Mouse (Mus musculus) myocyte (in vitro differentiated cells): ENCODE results near the gene Rapgef1.

ENCODE experiments used
- CEBPB ChIP-seq: IDR thresholded peaks from 2 replicates; pipeline ENCODE4 v1.6.1; 2011; ENCODE audit warnings: mild to moderate bottlenecking, moderate library complexity; ENCODE audit not compliant: poor library complexity, insufficient read depth, severe bottlenecking
- E2F4 ChIP-seq: IDR thresholded peaks from one replicate; pipeline ENCODE4 v1.6.1; 2011; ENCODE audit warnings: mild to moderate bottlenecking, control low read depth, moderate library complexity; ENCODE audit not compliant: insufficient read depth
- MAX ChIP-seq: IDR thresholded peaks from one replicate; pipeline ENCODE4 v1.6.1; 2011; ENCODE audit warnings: low read depth, mild to moderate bottlenecking, control low read depth
- MYOD1 ChIP-seq, 3 experiments: IDR thresholded peaks; one replicate each; pipeline ENCODE4 v1.6.1; 2011; ENCODE audit warnings: control low read depth in 2 of 3, low read depth in 2 of 3, mild to moderate bottlenecking in 2 of 3, moderate library complexity in 1 of 3; ENCODE audit not compliant: insufficient read length in 2 of 3, control insufficient read depth in 1 of 3
- MYOG ChIP-seq, 3 experiments: IDR thresholded peaks; one replicate each; pipeline ENCODE4 v1.6.1; 2011; ENCODE audit warnings: control low read depth in 2 of 3, low read depth in 2 of 3, mild to moderate bottlenecking in 2 of 3; ENCODE audit not compliant: insufficient read length in 2 of 3, control insufficient read depth in 1 of 3, insufficient read depth in 1 of 3
- POLR2A ChIP-seq: IDR thresholded peaks from one replicate; pipeline ENCODE4 v1.6.1; 2011; ENCODE audit warnings: low read depth, mild to moderate bottlenecking, control low read depth, moderate library complexity; ENCODE audit not compliant: insufficient read length
- POLR2AphosphoS2 ChIP-seq: IDR thresholded peaks from one replicate; pipeline ENCODE4 v1.6.1; 2011; ENCODE audit warnings: low read depth, control low read depth; ENCODE audit not compliant: insufficient read length
- REST ChIP-seq: IDR thresholded peaks from one replicate; pipeline ENCODE4 v1.6.1; 2011; ENCODE audit warnings: mild to moderate bottlenecking, control low read depth, moderate library complexity; ENCODE audit not compliant: insufficient read depth, insufficient read length
- TCF12 ChIP-seq: IDR thresholded peaks from one replicate; pipeline ENCODE4 v1.6.1; 2011; ENCODE audit warnings: mild to moderate bottlenecking, control low read depth; ENCODE audit not compliant: poor library complexity, insufficient read depth, severe bottlenecking
- TCF3 ChIP-seq: IDR thresholded peaks from one replicate; pipeline ENCODE4 v1.6.1; 2011; ENCODE audit warnings: low read depth, control low read depth; ENCODE audit not compliant: insufficient read length
- USF1 ChIP-seq: IDR thresholded peaks from one replicate; pipeline ENCODE4 v1.6.1; 2011; ENCODE audit warnings: low read depth, mild to moderate bottlenecking, control low read depth, moderate library complexity

- TF ChIP-seq POLR2A (no peak), E2F4 (no peak), USF1 (no peak), POLR2AphosphoS2 (no peak), MYOG (IDR thresholded peaks at IDR 0.05; ENCODE audit: control insufficient read depth in 1 of 3, insufficient read depth in 1 of 3, insufficient read length in 2 of 3, low read depth in 2 of 3) (no peak), TCF12 (no peak), REST (no peak), MYOD1 (IDR thresholded peaks at IDR 0.05; ENCODE audit: control insufficient read depth in 1 of 3, insufficient read length in 2 of 3, low read depth in 2 of 3) (no peak), CEBPB (no peak), MAX (no peak), TCF3 (no peak)
Measured at GRCm38 (mm10) chr2:29588006-29588405, 31.5 kb upstream of the Rapgef1 start.
